Mouse (Mus musculus): ENCODE data around the gene Tfeb.

GRCm38 (mm10) chr17:47695337-47695710 is 41.5 kb upstream of the Tfeb start:
- TF ChIP-seq CTCF (IDR thresholded peaks at IDR 0.05; ENCODE audit: low read depth) (no peak), EP300 (IDR thresholded peaks at IDR 0.05; ENCODE audit: low read depth) (no peak)

All from liver, postnatal 0 days (tissue).